Mouse (Mus musculus): ENCODE measurements at regions not wholly inside any gene's neighbourhood (a gene's known extent, or its start where the extent isn't known, plus 50 kb on each side); places are given as distances from the start of the nearest gene placed in this dataset.
"Not testable (repeated sequence)": the region's sequence is repeated elsewhere in the genome, so short reads cannot be mapped to it uniquely, and the experiment has no call there.

GRCm38 (mm10) chr3:33363521-33363920 lies 220.5 kb upstream of the Pex5l start:
- no peaks in the 10 kb centered on the region for H3K36me3 ChIP-seq (ENCODE audit: control insufficient read depth, insufficient read depth, low read length, poor library complexity, severe bottlenecking)
- H3K4me1 ChIP-seq (ENCODE audit: control insufficient read depth in 2 of 2, insufficient read depth in 2 of 2, low read length in 2 of 2, poor library complexity in 1 of 2), result no peaks in the 10 kb centered on the region
- no peak for DNase-seq (ENCODE audit: low read depth, low spot score)
- H3K9me3 ChIP-seq (ENCODE audit: control insufficient read depth, insufficient read depth, low read depth, low read length), result no peaks in the 10 kb centered on the region
- H3K4me3 ChIP-seq (ENCODE audit: insufficient read depth in 1 of 2, low read depth in 1 of 2, low read length in 2 of 2, poor library complexity in 1 of 2, severe bottlenecking in 1 of 2), result no peak overlapping the region
- no peak overlapping the region for H3K27ac ChIP-seq (ENCODE audit: insufficient read depth, low read depth, low read length, poor library complexity, severe bottlenecking)
- no peak overlapping the region for H3K9ac ChIP-seq (ENCODE audit: insufficient read depth, low read depth, low read length, poor library complexity, severe bottlenecking)
- no peak for TF ChIP-seq CHD2 (IDR thresholded peaks at IDR 0.05; ENCODE audit: low read depth, low read length)
- no peak for TF ChIP-seq HCFC1 (IDR thresholded peaks at IDR 0.05; ENCODE audit: borderline replicate concordance, insufficient read depth, low read length)
- TF ChIP-seq ZC3H11A (IDR thresholded peaks at IDR 0.05; ENCODE audit: borderline replicate concordance, low read depth, low read length), result no peak
- no peak for TF ChIP-seq ZNF384 (IDR thresholded peaks at IDR 0.05; ENCODE audit: low read depth, low read length)
- no peak for TF ChIP-seq MAFK (IDR thresholded peaks at IDR 0.05; ENCODE audit: insufficient read depth, low read depth, low read length)
- in situ Hi-C loops (cut with MboI; ENCODE audit: low sequenced_read_pairs in 2 of 2, unreplicated experiment in 2 of 2), result no loop called here

- DNase-seq (ENCODE audit: low read depth, low spot score), result no peak
- in situ Hi-C loops (cut with MboI; ENCODE audit: low sequenced_read_pairs in 2 of 2, unreplicated experiment in 2 of 2), result no loop called here
- Histone ChIP-seq H3K36me3 (ENCODE audit: control insufficient read depth, insufficient read depth, low read length, poor library complexity, severe bottlenecking) (no peaks in the 10 kb centered on the region), H3K9me3 (ENCODE audit: control insufficient read depth, insufficient read depth, low read depth, low read length) (no peaks in the 10 kb centered on the region), H3K9ac (ENCODE audit: insufficient read depth, low read depth, low read length, poor library complexity, severe bottlenecking) (no peak overlapping the region), H3K4me1 (ENCODE audit: control insufficient read depth in 2 of 2, insufficient read depth in 2 of 2, low read length in 2 of 2, poor library complexity in 1 of 2) (no peaks in the 10 kb centered on the region), H3K4me3 (ENCODE audit: insufficient read depth in 1 of 2, low read depth in 1 of 2, low read length in 2 of 2, poor library complexity in 1 of 2, severe bottlenecking in 1 of 2) (no peak overlapping the region), H3K27ac (ENCODE audit: insufficient read depth, low read depth, low read length, poor library complexity, severe bottlenecking) (no peak overlapping the region)
- TF ChIP-seq CHD2 (IDR thresholded peaks at IDR 0.05; ENCODE audit: low read depth, low read length), result no peak
Measured at GRCm38 (mm10) chr3:33360030-33360429, 217.0 kb upstream of the Pex5l start.

GRCm38 (mm10) chr3:33353860-33354259 lies 210.8 kb upstream of the Pex5l start:
- H3K4me3 ChIP-seq (ENCODE audit: insufficient read depth in 1 of 2, low read depth in 1 of 2, low read length in 2 of 2, poor library complexity in 1 of 2, severe bottlenecking in 1 of 2), result no peak overlapping the region
- no peak overlapping the region for H3K9ac ChIP-seq (ENCODE audit: insufficient read depth, low read depth, low read length, poor library complexity, severe bottlenecking)
- no peaks in the 10 kb centered on the region for H3K36me3 ChIP-seq (ENCODE audit: control insufficient read depth, insufficient read depth, low read length, poor library complexity, severe bottlenecking)
- in situ Hi-C loops (cut with MboI; ENCODE audit: low sequenced_read_pairs in 2 of 2, unreplicated experiment in 2 of 2), result no loop called here
- no peak for DNase-seq (ENCODE audit: low read depth, low spot score)
- TF ChIP-seq CHD2 (IDR thresholded peaks at IDR 0.05; ENCODE audit: low read depth, low read length) (no peak), ZNF384 (IDR thresholded peaks at IDR 0.05; ENCODE audit: low read depth, low read length) (no peak), HCFC1 (IDR thresholded peaks at IDR 0.05; ENCODE audit: borderline replicate concordance, insufficient read depth, low read length) (no peak), ZC3H11A (IDR thresholded peaks at IDR 0.05; ENCODE audit: borderline replicate concordance, low read depth, low read length) (no peak), MAFK (IDR thresholded peaks at IDR 0.05; ENCODE audit: insufficient read depth, low read depth, low read length) (no peak)
- no peaks in the 10 kb centered on the region for H3K4me1 ChIP-seq (ENCODE audit: control insufficient read depth in 2 of 2, insufficient read depth in 2 of 2, low read length in 2 of 2, poor library complexity in 1 of 2)
- H3K9me3 ChIP-seq (ENCODE audit: control insufficient read depth, insufficient read depth, low read depth, low read length), result no peaks in the 10 kb centered on the region
- no peak overlapping the region for H3K27ac ChIP-seq (ENCODE audit: insufficient read depth, low read depth, low read length, poor library complexity, severe bottlenecking)

- Histone ChIP-seq H3K36me3 (ENCODE audit: control insufficient read depth, insufficient read depth, low read length, poor library complexity, severe bottlenecking) (no peaks in the 10 kb centered on the region), H3K4me3 (ENCODE audit: insufficient read depth in 1 of 2, low read depth in 1 of 2, low read length in 2 of 2, poor library complexity in 1 of 2, severe bottlenecking in 1 of 2) (no peak overlapping the region), H3K4me1 (ENCODE audit: control insufficient read depth in 2 of 2, insufficient read depth in 2 of 2, low read length in 2 of 2, poor library complexity in 1 of 2) (no peaks in the 10 kb centered on the region), H3K9me3 (ENCODE audit: control insufficient read depth, insufficient read depth, low read depth, low read length) (no peaks in the 10 kb centered on the region), H3K27ac (ENCODE audit: insufficient read depth, low read depth, low read length, poor library complexity, severe bottlenecking) (no peak overlapping the region), H3K9ac (ENCODE audit: insufficient read depth, low read depth, low read length, poor library complexity, severe bottlenecking) (no peak overlapping the region)
- DNase-seq (ENCODE audit: low read depth, low spot score), result no peak
- in situ Hi-C loops (cut with MboI; ENCODE audit: low sequenced_read_pairs in 2 of 2, unreplicated experiment in 2 of 2), result no loop called here
- TF ChIP-seq ZNF384 (IDR thresholded peaks at IDR 0.05; ENCODE audit: low read depth, low read length) (no peak), MAFK (IDR thresholded peaks at IDR 0.05; ENCODE audit: insufficient read depth, low read depth, low read length) (no peak), CHD2 (IDR thresholded peaks at IDR 0.05; ENCODE audit: low read depth, low read length) (no peak), HCFC1 (IDR thresholded peaks at IDR 0.05; ENCODE audit: borderline replicate concordance, insufficient read depth, low read length) (no peak), ZC3H11A (IDR thresholded peaks at IDR 0.05; ENCODE audit: borderline replicate concordance, low read depth, low read length) (no peak)
Measured at GRCm38 (mm10) chr3:33350986-33351385, 207.9 kb upstream of the Pex5l start.

GRCm38 (mm10) chr3:33334056-33334455 lies 191.0 kb upstream of the Pex5l start:
- H3K27ac ChIP-seq (ENCODE audit: insufficient read depth, low read depth, low read length, poor library complexity, severe bottlenecking), result no peak overlapping the region
- no peak overlapping the region for H3K9ac ChIP-seq (ENCODE audit: insufficient read depth, low read depth, low read length, poor library complexity, severe bottlenecking)
- no peaks in the 10 kb centered on the region for H3K36me3 ChIP-seq (ENCODE audit: control insufficient read depth, insufficient read depth, low read length, poor library complexity, severe bottlenecking)
- H3K4me3 ChIP-seq (ENCODE audit: insufficient read depth in 1 of 2, low read depth in 1 of 2, low read length in 2 of 2, poor library complexity in 1 of 2, severe bottlenecking in 1 of 2), result no peak overlapping the region
- no peak for DNase-seq (ENCODE audit: low read depth, low spot score)
- in situ Hi-C loops (cut with MboI; ENCODE audit: low sequenced_read_pairs in 2 of 2, unreplicated experiment in 2 of 2), result no loop called here
- no peaks in the 10 kb centered on the region for H3K9me3 ChIP-seq (ENCODE audit: control insufficient read depth, insufficient read depth, low read depth, low read length)
- no peaks in the 10 kb centered on the region for H3K4me1 ChIP-seq (ENCODE audit: control insufficient read depth in 2 of 2, insufficient read depth in 2 of 2, low read length in 2 of 2, poor library complexity in 1 of 2)
- TF ChIP-seq ZNF384 (IDR thresholded peaks at IDR 0.05; ENCODE audit: low read depth, low read length), result no peak
- TF ChIP-seq HCFC1 (IDR thresholded peaks at IDR 0.05; ENCODE audit: borderline replicate concordance, insufficient read depth, low read length), result no peak
- TF ChIP-seq MAFK (IDR thresholded peaks at IDR 0.05; ENCODE audit: insufficient read depth, low read depth, low read length), result no peak
- no peak for TF ChIP-seq CHD2 (IDR thresholded peaks at IDR 0.05; ENCODE audit: low read depth, low read length)
- TF ChIP-seq ZC3H11A (IDR thresholded peaks at IDR 0.05; ENCODE audit: borderline replicate concordance, low read depth, low read length), result no peak

GRCm38 (mm10) chr3:33317691-33318090 lies 174.6 kb upstream of the Pex5l start:
- in situ Hi-C loops (cut with MboI; ENCODE audit: low sequenced_read_pairs in 2 of 2, unreplicated experiment in 2 of 2), result loop anchor here in 1 of 2 experiments (25.0 kb wide), 1 partner anchor 470 kb away; the partner anchor contains the start of gene Ttc14

More at GRCm38 (mm10) chr3:33317691-33318090, 174.6 kb upstream of the Pex5l start:
- H3K27ac ChIP-seq (ENCODE audit: insufficient read depth, low read depth, low read length, poor library complexity, severe bottlenecking); H3K4me3 ChIP-seq (ENCODE audit: insufficient read depth in 1 of 2, low read depth in 1 of 2, low read length in 2 of 2, poor library complexity in 1 of 2, severe bottlenecking in 1 of 2); DNase-seq (ENCODE audit: low read depth, low spot score); H3K4me1 ChIP-seq (ENCODE audit: control insufficient read depth in 2 of 2, insufficient read depth in 2 of 2, low read length in 2 of 2, poor library complexity in 1 of 2); H3K9me3 ChIP-seq (ENCODE audit: control insufficient read depth, insufficient read depth, low read depth, low read length); H3K36me3 ChIP-seq (ENCODE audit: control insufficient read depth, insufficient read depth, low read length, poor library complexity, severe bottlenecking); H3K9ac ChIP-seq (ENCODE audit: insufficient read depth, low read depth, low read length, poor library complexity, severe bottlenecking): not testable (repeated sequence)
